In the genomic region with DNA sequence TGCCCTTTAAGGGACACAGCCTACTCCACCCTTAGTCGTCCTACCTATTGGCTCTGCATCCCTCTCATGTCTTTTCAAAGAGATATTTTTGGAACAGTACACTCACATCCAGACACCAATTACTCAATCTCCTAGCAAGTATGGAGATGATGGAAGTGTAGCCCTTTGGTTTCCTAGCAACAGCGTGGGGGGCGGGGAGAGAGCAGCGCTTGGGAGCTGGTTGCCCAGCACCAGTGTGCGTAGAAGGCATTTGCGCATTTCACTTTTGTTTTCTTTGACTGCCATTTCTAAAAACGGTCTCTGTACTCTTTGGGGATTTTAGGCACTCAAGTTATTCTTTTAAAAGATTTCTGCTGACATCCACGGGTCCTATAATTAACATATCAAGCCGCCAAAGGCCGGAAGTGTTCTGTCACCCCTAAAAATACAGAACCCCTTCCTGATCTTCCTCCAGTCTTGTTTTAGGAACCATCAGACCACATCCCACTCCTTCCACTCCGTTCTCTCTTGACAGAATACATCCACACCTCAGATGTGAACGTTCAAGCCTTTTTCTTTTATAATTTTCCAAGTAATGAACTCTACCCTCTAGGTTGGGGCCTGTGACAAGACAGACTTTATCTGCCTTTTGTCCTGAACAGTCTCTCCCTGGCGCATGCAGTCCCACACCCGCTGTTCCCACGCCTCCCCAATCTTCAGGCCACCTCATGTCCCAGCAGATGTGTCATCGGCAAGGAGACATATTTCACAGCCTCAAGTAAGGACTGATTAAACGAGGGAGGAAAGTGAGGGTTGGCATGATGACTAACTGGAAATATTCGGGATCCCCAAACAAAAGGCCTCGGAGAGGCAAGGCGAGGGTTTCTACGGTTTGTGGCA, we compare ENCODE assay signal across 10 mouse cellular contexts.
A peak's percentile ranks its signal among the peaks of the same experiment; 100 is the strongest.
DNase-seq lines count a peak whose midpoint lies in the region; ATAC-seq lines count a peak whose summit lies in the region.
"Had no signal": no experiment of that assay in that cellular context is flagged by ENCODE, and none has a peak within 500 bp of the region (broad histone marks: within the 10 kb centered on the region; RNA-seq: fewer than 3 reads in every experiment).

No protein-coding gene starts in this region.

- H3K27ac ChIP-seq in forebrain, embryonic 11.5 days (ENCODE audit: low read depth, low read length) = peak overlapping the region; percentile 39; the same call in 1 of the 2 replicates
- H3K27ac ChIP-seq in neural tube, embryonic 14.5 days (ENCODE audit: low read depth, low read length) = peak overlapping the region; percentile 55
- H3K27ac ChIP-seq: macrophage had no signal

- H3K27me3 ChIP-seq in forebrain, embryonic 11.5 days (ENCODE audit: control insufficient read depth, insufficient read depth, low read length) = no peaks in the 10 kb centered on the region
- H3K27me3 ChIP-seq in neural tube, embryonic 14.5 days (ENCODE audit: control insufficient read depth, insufficient read depth, low read length) = no peaks in the 10 kb centered on the region

- ATAC-seq in forebrain, embryonic 11.5 days (replicated peaks; ENCODE audit: low FRiP score) = peak; percentile 80
- ATAC-seq in neural tube, embryonic 14.5 days (ENCODE audit: low read depth) = peak; percentile 72
- no peak for ATAC-seq in granulocyte monocyte progenitor cell, adult 5-6 weeks (replicated peaks; ENCODE audit: poor library complexity, severe bottlenecking)

- H3K4me3 ChIP-seq in forebrain, embryonic 11.5 days (ENCODE audit: low read depth, low read length) = no peak overlapping the region
- H3K4me3 ChIP-seq in neural tube, embryonic 14.5 days (ENCODE audit: low read depth, low read length) = no peak overlapping the region
- H3K4me3 ChIP-seq: erythroblast, embryonic 14.5 days had no signal

- no peak overlapping the region for H3K9ac ChIP-seq in forebrain, embryonic 11.5 days (ENCODE audit: low read length)
- no peak overlapping the region for H3K9ac ChIP-seq in neural tube, embryonic 14.5 days (replicated peaks; ENCODE audit: low read depth, low read length)

- no peaks in the 10 kb centered on the region for H3K9me3 ChIP-seq in forebrain, embryonic 11.5 days (ENCODE audit: control insufficient read depth, low read length)
- no peaks in the 10 kb centered on the region for H3K9me3 ChIP-seq in neural tube, embryonic 14.5 days (ENCODE audit: control insufficient read depth, low read length)

- intact Hi-C loops in heart, postnatal 36 days (cut with DNase I) = no loop called here
- intact Hi-C loops in left cerebral cortex, postnatal 14 days (cut with DNase I) = loop anchor here (5.0 kb wide), 1 partner anchor 339 kb away; the partner anchor contains the start of gene Ntrk2

- DNase-seq in kidney, postnatal 14 days = peak; percentile 17
- no peak for DNase-seq in kidney, adult 11 months
- DNase-seq in forebrain, embryonic 11.5 days (ENCODE audit: low spot score) = peak; percentile 88
- peak; percentile 14 to 49 for DNase-seq in heart, postnatal 36 days
- DNase-seq in left cerebral cortex, postnatal 14 days (ENCODE audit: low spot score in 2 of 2) = peak; percentile 95 to 98
- no peak for DNase-seq in spleen, postnatal 14 days (ENCODE audit: low spot score in 2 of 2)

- 49% methylated on average over 21 of the region's 21 CpGs for WGBS in forebrain, embryonic 11.5 days
- WGBS in neural tube, embryonic 14.5 days = 38% methylated on average over 21 of the region's 21 CpGs

- no peak overlapping the region for H3K4me2 ChIP-seq in forebrain, embryonic 11.5 days (ENCODE audit: low read depth, low read length, severe bottlenecking)
- no peak overlapping the region for H3K4me2 ChIP-seq in neural tube, embryonic 14.5 days (ENCODE audit: low read depth, low read length)

- peaks cover 17% of the 10 kb centered on the region; the same call in 1 of the 2 replicates for H3K4me1 ChIP-seq in forebrain, embryonic 11.5 days (replicated peaks; ENCODE audit: control insufficient read depth, insufficient read depth, low read length)
- peaks cover 28% of the 10 kb centered on the region for H3K4me1 ChIP-seq in neural tube, embryonic 14.5 days (ENCODE audit: control insufficient read depth, insufficient read depth, low read length)

- H3K36me3 ChIP-seq in forebrain, embryonic 11.5 days (ENCODE audit: control insufficient read depth, insufficient read depth, low read length) = no peaks in the 10 kb centered on the region
- no peaks in the 10 kb centered on the region for H3K36me3 ChIP-seq in neural tube, embryonic 14.5 days (ENCODE audit: control insufficient read depth, insufficient read depth, low read length)

Comparison
In these comparisons a context has a peak if more than half of its experiments do, and no peak if none do; other contexts are left out.
1. DNase-seq: peak in kidney, postnatal 14 days (single experiment), forebrain, embryonic 11.5 days (single experiment), heart, postnatal 36 days (2 of 2) and left cerebral cortex, postnatal 14 days (2 of 2); none in kidney, adult 11 months (single experiment) and spleen, postnatal 14 days (0 of 2).